Mouse (Mus musculus): ENCODE data around the gene Rhbdd1.

DNA sequence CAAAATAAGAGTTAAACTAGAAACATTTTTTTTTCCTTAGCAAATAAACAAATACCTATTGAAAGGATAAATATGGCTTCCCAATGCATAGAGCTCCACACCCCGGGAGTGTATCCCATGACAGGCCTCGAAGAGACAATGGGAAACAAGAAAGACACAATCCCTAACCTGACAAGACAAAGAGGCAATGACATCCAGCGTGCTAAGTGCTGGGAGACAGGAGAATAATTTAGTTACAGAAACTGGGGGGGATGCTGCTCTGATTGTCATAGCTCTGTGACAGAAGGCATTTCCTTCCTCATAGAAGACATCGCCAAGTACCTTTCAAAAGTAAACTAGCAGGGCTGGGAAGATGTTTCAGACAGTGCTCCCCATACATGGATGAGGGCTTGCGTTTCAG lies 159.0 kb downstream of the Rhbdd1 start:
- TF ChIP-seq POLR2A (IDR thresholded peaks at IDR 0.05; ENCODE audit: low read depth, low read length) (no peak), CTCF (conservative IDR thresholded peaks at IDR 0.05; ENCODE audit: insufficient read depth, insufficient read length, low read depth, low read length) (no peak)
